Mouse (Mus musculus): ENCODE data around the gene Ccdc149. TPM values are rescaled to one million over a fixed set of nuclear protein-coding genes. Genes with fewer than 3 reads are reported as not detected.

Ccdc149 gene
- total and polyA plus RNA-seq, 3 experiments = not detected

DNA sequence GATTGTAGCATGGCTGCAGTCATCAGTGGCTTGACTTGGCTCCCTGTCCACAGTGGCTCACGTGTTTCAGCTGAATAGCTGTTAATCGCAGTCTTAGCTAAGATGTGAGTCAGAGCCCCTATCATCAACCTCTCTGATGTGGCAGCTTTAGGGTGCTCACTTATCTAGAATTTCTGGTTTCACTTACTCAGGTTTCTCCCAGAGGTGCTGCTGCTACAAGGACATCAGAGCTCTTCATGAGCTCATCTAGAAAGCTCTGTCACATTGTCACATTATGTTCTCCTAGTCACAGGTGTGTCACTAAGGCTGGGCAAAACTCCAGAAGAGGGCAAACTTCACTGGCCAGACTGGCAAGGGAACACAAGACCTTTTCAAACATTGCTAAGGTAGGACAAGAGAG is 132.2 kb downstream of the Ccdc149 start:
- TF ChIP-seq POLR2A (IDR thresholded peaks at IDR 0.05; ENCODE audit: low read depth, low read length) (no peak), NRF1 (IDR thresholded peaks at IDR 0.05; ENCODE audit: low read depth, low read length) (no peak), MYC (IDR thresholded peaks at IDR 0.05; ENCODE audit: low read depth, low read length) (no peak), SMC3 (IDR thresholded peaks at IDR 0.05; ENCODE audit: low read depth, low read length) (no peak), CHD1 (IDR thresholded peaks at IDR 0.05; ENCODE audit: low read depth, low read length) (no peak), MAZ (IDR thresholded peaks at IDR 0.05; ENCODE audit: low read depth, low read length) (no peak), MAX (IDR thresholded peaks at IDR 0.05; ENCODE audit: low read length) (no peak)
- dilution Hi-C loops (cut with MboI; ENCODE audit: extremely low pct_ligation_motif_present, extremely low pct_unique_long_range_greater_than_20kb, low sequenced_read_pairs) (no loop called here), in situ Hi-C loops (cut with MboI; ENCODE audit: low pct_ligation_motif_present, low pct_unique_long_range_greater_than_20kb, low sequenced_read_pairs) (no loop called here)
- Histone ChIP-seq H3K9me3 (replicated peaks; ENCODE audit: low read length) (no peaks in the 10 kb centered on the region), H3K9ac (ENCODE audit: insufficient read depth, low read depth) (no peak overlapping the region), H3K4me2 (ENCODE audit: insufficient read depth, low read depth, poor library complexity, severe bottlenecking) (no peak overlapping the region), H3K4me1 (ENCODE audit: control insufficient read depth in 1 of 2, insufficient read depth in 2 of 2) (no peaks in the 10 kb centered on the region), H3K27me3 (replicated peaks) (no peaks in the 10 kb centered on the region), H3K36me3 (replicated peaks in 1 of 2; ENCODE audit: control insufficient read depth in 1 of 2, insufficient read depth in 1 of 2, low read length in 1 of 2) (no peaks in the 10 kb centered on the region), H3K79me2 (replicated peaks; ENCODE audit: control insufficient read depth, extremely low read depth, insufficient read depth, poor library complexity, severe bottlenecking) (no peaks in the 10 kb centered on the region), H3K27ac (ENCODE audit: insufficient read depth, low read depth) (no peak overlapping the region), H3K4me3 (replicated peaks in 1 of 3; ENCODE audit: low read depth in 2 of 3, low read length in 2 of 3, poor library complexity in 1 of 3) (no peak overlapping the region)
- no peak for DNase-seq (ENCODE audit: extremely low read depth)

DNA sequence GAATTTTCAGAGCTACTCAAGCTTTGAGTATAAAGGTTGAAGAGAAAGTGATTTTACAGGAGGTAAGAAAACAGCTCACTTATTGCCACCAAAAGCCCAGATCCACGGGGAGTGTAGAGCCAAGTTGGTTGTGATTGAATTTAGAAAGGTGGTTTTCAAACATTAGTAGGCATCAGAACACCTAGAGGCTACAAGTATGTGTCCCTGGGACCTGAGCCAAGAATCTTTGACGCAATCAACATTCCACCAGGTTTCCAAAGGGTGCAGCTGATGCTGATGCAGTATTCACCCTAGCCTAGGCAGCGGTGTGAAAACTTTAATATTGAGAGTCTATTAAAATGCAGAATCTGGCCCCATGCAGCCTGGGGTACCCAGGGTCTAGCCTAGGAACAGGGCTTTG is 135.7 kb downstream of the Ccdc149 start:
- H3K27me3 ChIP-seq (replicated peaks) = no peaks in the 10 kb centered on the region
- H3K36me3 ChIP-seq (replicated peaks in 1 of 2; ENCODE audit: control insufficient read depth in 1 of 2, insufficient read depth in 1 of 2, low read length in 1 of 2) = no peaks in the 10 kb centered on the region
- DNase-seq (ENCODE audit: extremely low read depth) = no peak

DNA sequence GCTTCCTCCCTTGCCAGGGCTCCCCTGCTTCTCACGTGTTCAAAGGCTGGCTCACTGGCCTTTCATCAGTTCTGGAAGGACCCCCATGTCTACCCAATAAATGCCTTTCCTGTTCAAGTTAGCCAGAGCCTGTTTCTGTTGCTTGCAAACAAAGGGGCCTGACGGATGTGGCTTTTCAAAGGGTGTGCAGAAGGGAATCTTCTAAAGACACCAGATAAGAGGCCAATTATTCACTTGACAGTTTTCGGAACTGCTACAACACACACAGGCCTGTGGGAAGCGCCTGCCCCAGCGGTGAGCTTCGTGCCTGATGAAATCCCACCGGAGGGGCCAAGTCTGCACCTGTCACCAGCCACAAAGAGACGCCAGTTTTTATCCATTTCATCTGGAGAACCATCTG is 139.2 kb downstream of the Ccdc149 start:
- Histone ChIP-seq H3K4me2 (ENCODE audit: insufficient read depth, low read depth, poor library complexity, severe bottlenecking) (no peak overlapping the region), H3K36me3 (replicated peaks in 1 of 2; ENCODE audit: control insufficient read depth in 1 of 2, insufficient read depth in 1 of 2, low read length in 1 of 2) (no peaks in the 10 kb centered on the region), H3K9me3 (replicated peaks; ENCODE audit: low read length) (no peaks in the 10 kb centered on the region), H3K27me3 (replicated peaks) (no peaks in the 10 kb centered on the region), H3K79me2 (replicated peaks; ENCODE audit: control insufficient read depth, extremely low read depth, insufficient read depth, poor library complexity, severe bottlenecking) (no peaks in the 10 kb centered on the region), H3K27ac (ENCODE audit: insufficient read depth, low read depth) (no peak overlapping the region), H3K4me1 (ENCODE audit: control insufficient read depth in 1 of 2, insufficient read depth in 2 of 2) (no peaks in the 10 kb centered on the region), H3K4me3 (replicated peaks in 1 of 3; ENCODE audit: low read depth in 2 of 3, low read length in 2 of 3, poor library complexity in 1 of 3) (no peak overlapping the region), H3K9ac (ENCODE audit: insufficient read depth, low read depth) (no peak overlapping the region)
- dilution Hi-C loops (cut with MboI; ENCODE audit: extremely low pct_ligation_motif_present, extremely low pct_unique_long_range_greater_than_20kb, low sequenced_read_pairs) (no loop called here), in situ Hi-C loops (cut with MboI; ENCODE audit: low pct_ligation_motif_present, low pct_unique_long_range_greater_than_20kb, low sequenced_read_pairs) (no loop called here)
- TF ChIP-seq ETS1 (conservative IDR thresholded peaks at IDR 0.05; ENCODE audit: low read depth, low read length) (no peak), CTCF (conservative IDR thresholded peaks at IDR 0.05 in 1 of 2, IDR thresholded peaks at IDR 0.05 in 1 of 2; ENCODE audit: low read depth in 2 of 2, low read length in 2 of 2) (no peak)
- DNase-seq (ENCODE audit: extremely low read depth) = no peak

More for the DNA sequence above, 135.7 kb downstream of the Ccdc149 start:
- dilution Hi-C loops (cut with MboI; ENCODE audit: extremely low pct_ligation_motif_present, extremely low pct_unique_long_range_greater_than_20kb, low sequenced_read_pairs) = no loop called here
- in situ Hi-C loops (cut with MboI; ENCODE audit: low pct_ligation_motif_present, low pct_unique_long_range_greater_than_20kb, low sequenced_read_pairs) = no loop called here
- no peak overlapping the region for H3K4me2 ChIP-seq (ENCODE audit: insufficient read depth, low read depth, poor library complexity, severe bottlenecking)
- H3K79me2 ChIP-seq (replicated peaks; ENCODE audit: control insufficient read depth, extremely low read depth, insufficient read depth, poor library complexity, severe bottlenecking) = no peaks in the 10 kb centered on the region
- H3K27ac ChIP-seq (ENCODE audit: insufficient read depth, low read depth) = no peak overlapping the region
- no peak overlapping the region for H3K4me3 ChIP-seq (replicated peaks in 1 of 3; ENCODE audit: low read depth in 2 of 3, low read length in 2 of 3, poor library complexity in 1 of 3)
- H3K4me1 ChIP-seq (ENCODE audit: control insufficient read depth in 1 of 2, insufficient read depth in 2 of 2) = no peaks in the 10 kb centered on the region
- no peaks in the 10 kb centered on the region for H3K9me3 ChIP-seq (replicated peaks; ENCODE audit: low read length)
- H3K9ac ChIP-seq (ENCODE audit: insufficient read depth, low read depth) = no peak overlapping the region
- TF ChIP-seq ZKSCAN1 (IDR thresholded peaks at IDR 0.05; ENCODE audit: borderline replicate concordance, low read depth, low read length) (no peak), BHLHE40 (IDR thresholded peaks at IDR 0.05; ENCODE audit: low read depth, low read length) (no peak), NRF1 (IDR thresholded peaks at IDR 0.05; ENCODE audit: low read depth, low read length) (no peak), USF2 (conservative IDR thresholded peaks at IDR 0.05; ENCODE audit: low read depth, low read length) (no peak), JUN (IDR thresholded peaks at IDR 0.05; ENCODE audit: insufficient read depth, low read depth, low read length) (no peak), ZC3H11A (IDR thresholded peaks at IDR 0.05; ENCODE audit: low read depth, low read length) (no peak), ZMIZ1 (IDR thresholded peaks at IDR 0.05; ENCODE audit: low read depth, low read length) (no peak), HCFC1 (IDR thresholded peaks at IDR 0.05; ENCODE audit: low read depth, low read length) (no peak)

Other genes with a start within 250 kb of the Ccdc149 start
- not detected in 2 replicates for gene Sod3, start 107.7 kb downstream of the Ccdc149 start, total RNA-seq (2012; rRNA removed)
- not detected in 2 replicates for gene Sod3, start 107.7 kb downstream of the Ccdc149 start, total RNA-seq (2014; rRNA removed)
- gene Sod3, start 107.7 kb downstream of the Ccdc149 start, polyA plus RNA-seq (2012; ENCODE audit: insufficient read length, low read depth) = not detected in 2 replicates
- gene Lgi2, start 94.9 kb upstream of the Ccdc149 start, total RNA-seq (2012; rRNA removed) = not detected in 2 replicates
- not detected in 2 replicates for gene Lgi2, start 94.9 kb upstream of the Ccdc149 start, total RNA-seq (2014; rRNA removed)
- not detected in 2 replicates for gene Lgi2, start 94.9 kb upstream of the Ccdc149 start, polyA plus RNA-seq (2012; ENCODE audit: insufficient read length, low read depth)
- 8.7 and 9.1 TPM in 2 replicates for gene Sepsecs, start 198.2 kb upstream of the Ccdc149 start, total RNA-seq (2012; rRNA removed)
- 10.8 and 11.7 TPM in 2 replicates for gene Sepsecs, start 198.2 kb upstream of the Ccdc149 start, total RNA-seq (2014; rRNA removed)
- 9.3 TPM in 2 replicates for gene Sepsecs, start 198.2 kb upstream of the Ccdc149 start, polyA plus RNA-seq (2012; ENCODE audit: insufficient read length, low read depth)